18 mouse cellular contexts compared by ENCODE assay signal in the genomic region with DNA sequence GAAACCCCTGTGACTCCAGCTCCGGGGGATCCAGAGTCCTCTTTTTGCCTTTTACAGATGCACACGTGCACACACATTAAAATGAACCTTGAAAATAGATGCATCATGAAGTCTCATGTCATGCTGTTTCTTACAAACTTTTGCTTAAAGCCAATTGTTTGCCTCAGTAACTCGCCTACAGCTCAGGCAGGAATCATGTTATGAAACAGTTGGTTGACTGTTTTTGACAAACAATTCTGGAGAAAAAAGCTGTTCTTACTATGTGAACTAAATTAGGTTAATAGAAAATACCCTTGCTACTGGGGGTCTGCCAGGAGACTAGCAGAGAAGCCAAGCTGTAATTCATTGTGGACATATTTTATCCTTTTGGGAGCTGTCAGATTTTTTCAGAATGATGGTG. TPM values are rescaled to one million over a fixed set of nuclear protein-coding genes. Genes with fewer than 3 reads are reported as not detected.
"Had no signal": no experiment of that assay in that cellular context is flagged by ENCODE, and none has a peak within 500 bp of the region (broad histone marks: within the 10 kb centered on the region; RNA-seq: fewer than 3 reads in every experiment).

No protein-coding gene starts in this region.

- H3K4me2 ChIP-seq: liver, embryonic 12.5 days; midbrain, embryonic 12.5 days; neural tube, embryonic 13.5 days; neural tube, embryonic 15.5 days had no signal

- H3K27me3 ChIP-seq: liver, embryonic 12.5 days; midbrain, embryonic 12.5 days; neural tube, embryonic 13.5 days; neural tube, embryonic 15.5 days had no signal

- H3K9me3 ChIP-seq: liver, embryonic 12.5 days; midbrain, embryonic 10.5 days; midbrain, embryonic 12.5 days; neural tube, embryonic 13.5 days; neural tube, embryonic 15.5 days had no signal

- H3K9ac ChIP-seq: liver, embryonic 12.5 days; liver, embryonic 14.5 days; midbrain, embryonic 12.5 days; neural tube, embryonic 13.5 days; neural tube, embryonic 15.5 days had no signal

- H3K27ac ChIP-seq: liver, embryonic 12.5 days; liver, embryonic 14.5 days; midbrain, embryonic 10.5 days; midbrain, embryonic 12.5 days; neural tube, embryonic 13.5 days; neural tube, embryonic 15.5 days had no signal

- H3K4me1 ChIP-seq: liver, embryonic 12.5 days had no signal

- H3K36me3 ChIP-seq: liver, embryonic 12.5 days; midbrain, embryonic 10.5 days; midbrain, embryonic 12.5 days; neural tube, embryonic 13.5 days; neural tube, embryonic 15.5 days had no signal

- ATAC-seq: liver, embryonic 12.5 days; midbrain, embryonic 16.5 days had no signal

- DNase-seq: midbrain, embryonic 14.5 days; retina, postnatal 1 day; right cerebral cortex, adult 18-20 months; right cerebral cortex, postnatal 25 days; right cerebral cortex, postnatal 4 days; spleen, adult 18-20 months; thymus, adult 18-20 months; thymus, postnatal 14 days; thymus, postnatal 36 days had no signal

- H3K4me3 ChIP-seq: liver, embryonic 12.5 days; midbrain, embryonic 10.5 days; midbrain, embryonic 12.5 days; myocyte; neural tube, embryonic 13.5 days; neural tube, embryonic 15.5 days had no signal

RNA-seq across cellular contexts. Expression of a gene that starts 8.8 kb away (rescaled TPM):
- total RNA-seq: megakaryocyte, adult 5-6 weeks had no signal
